Mouse (Mus musculus): ENCODE results near the gene Exoc2.

Exoc2 gene

GRCm38 (mm10) chr13:30894015-30894634 lies 79.8 kb downstream of the Exoc2 start:
- DNase-seq (ENCODE audit: low read depth): no peak

- no peak for DNase-seq (ENCODE audit: low read depth)
Measured at GRCm38 (mm10) chr13:30892315-30892714, 81.6 kb downstream of the Exoc2 start.

DNA sequence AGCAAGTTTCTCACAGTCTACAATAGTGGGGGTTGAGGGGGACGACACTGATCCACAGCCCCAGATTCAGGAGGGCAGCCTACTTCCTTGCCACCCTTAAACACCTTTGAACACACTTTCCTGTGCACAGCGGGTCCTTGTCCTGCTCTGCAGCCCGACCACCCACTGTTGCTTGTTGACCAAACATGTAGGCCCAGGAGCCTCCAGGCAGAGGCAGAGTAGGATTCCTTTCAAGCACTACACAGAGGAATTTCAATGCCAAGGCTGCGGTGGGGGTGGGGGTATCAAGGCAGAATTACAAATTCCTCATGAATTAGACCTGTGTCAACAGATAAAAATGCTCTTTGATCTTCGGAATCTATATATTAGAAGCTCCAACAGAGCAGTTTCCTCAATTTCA lies 82.7 kb downstream of the Exoc2 start:
- DNase-seq (ENCODE audit: low read depth): no peak

DNA sequence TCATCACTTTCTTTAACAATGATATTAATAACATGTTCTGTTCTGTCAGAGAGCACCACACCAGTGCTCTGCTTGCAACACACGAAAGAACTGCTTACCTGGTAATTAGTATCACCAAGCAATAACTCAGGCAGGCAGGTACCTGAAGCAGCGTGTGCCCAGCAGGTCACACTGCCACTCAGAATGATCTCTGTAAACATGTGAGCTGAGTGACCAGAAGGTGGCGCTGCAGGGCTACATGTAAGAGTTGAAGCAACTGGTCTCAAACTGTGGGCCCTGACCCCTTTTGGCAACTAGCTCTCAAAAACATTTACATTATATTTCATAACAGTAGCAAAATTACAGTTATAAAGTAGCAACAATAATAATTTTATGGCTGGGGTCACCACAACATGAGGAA lies 85.4 kb downstream of the Exoc2 start:
- peak; percentile 81 for DNase-seq (ENCODE audit: low read depth)

- no peak for DNase-seq (ENCODE audit: low read depth)
Measured at GRCm38 (mm10) chr13:30880310-30880709, 93.6 kb downstream of the Exoc2 start.

DNA sequence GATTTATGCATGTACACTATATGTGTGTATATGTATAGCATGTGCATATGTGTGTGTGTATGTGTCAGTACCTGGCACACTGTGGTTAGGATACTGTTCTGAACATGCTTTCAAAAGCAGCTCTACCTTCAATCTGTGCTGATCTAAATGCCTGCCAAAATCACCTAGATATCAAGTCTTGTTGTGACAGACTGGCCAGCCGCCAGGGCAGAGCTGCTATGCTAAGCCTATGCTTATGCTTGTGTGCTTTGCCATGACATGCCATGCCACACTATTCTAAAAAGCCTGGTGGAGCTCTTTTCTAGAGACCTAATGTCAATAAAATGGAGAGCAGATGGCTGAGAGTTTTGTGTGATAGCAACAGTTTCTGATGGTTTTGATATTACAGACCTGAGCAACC lies 94.0 kb downstream of the Exoc2 start:
- no peak for DNase-seq (ENCODE audit: low read depth)

GRCm38 (mm10) chr13:30875825-30876224 lies 98.1 kb downstream of the Exoc2 start:
- DNase-seq (ENCODE audit: low read depth): no peak

GRCm38 (mm10) chr13:30873472-30873871 lies 100.4 kb downstream of the Exoc2 start:
- DNase-seq (ENCODE audit: low read depth): no peak

- no peak for DNase-seq (ENCODE audit: low read depth)
Measured at GRCm38 (mm10) chr13:30865486-30865885, 108.4 kb downstream of the Exoc2 start.

- no peak for DNase-seq (ENCODE audit: low read depth)
Measured at GRCm38 (mm10) chr13:30864042-30864441, 109.9 kb downstream of the Exoc2 start.

- no peak for DNase-seq (ENCODE audit: low read depth)
Measured at GRCm38 (mm10) chr13:30858421-30858820, 115.5 kb downstream of the Exoc2 start.

- no peak for DNase-seq (ENCODE audit: low read depth)
Measured at GRCm38 (mm10) chr13:30850736-30851135, 123.2 kb downstream of the Exoc2 start.

- DNase-seq (ENCODE audit: low read depth): no peak
Measured at GRCm38 (mm10) chr13:30848001-30848400, 125.9 kb downstream of the Exoc2 start.

DNA sequence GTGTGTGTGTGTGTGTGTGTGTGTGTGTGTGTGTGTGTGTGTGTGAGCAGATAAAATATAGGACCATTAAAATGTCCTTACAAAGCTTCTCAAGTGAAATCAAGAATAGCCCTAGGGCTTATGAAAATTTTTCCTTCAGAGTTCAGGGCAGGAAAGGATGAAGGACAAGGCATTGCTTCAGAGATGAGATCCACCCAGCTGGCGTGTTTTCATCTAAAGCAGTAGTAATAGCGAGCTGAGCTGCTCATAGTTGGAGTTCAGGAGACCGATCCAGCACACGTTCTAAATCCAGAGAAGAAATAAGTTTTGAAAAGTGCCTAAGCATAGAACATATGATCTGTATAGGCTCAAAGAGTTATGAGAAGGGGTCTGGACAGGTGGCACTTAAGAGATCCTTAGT lies 127.4 kb downstream of the Exoc2 start:
- no peak for DNase-seq (ENCODE audit: low read depth)

DNA sequence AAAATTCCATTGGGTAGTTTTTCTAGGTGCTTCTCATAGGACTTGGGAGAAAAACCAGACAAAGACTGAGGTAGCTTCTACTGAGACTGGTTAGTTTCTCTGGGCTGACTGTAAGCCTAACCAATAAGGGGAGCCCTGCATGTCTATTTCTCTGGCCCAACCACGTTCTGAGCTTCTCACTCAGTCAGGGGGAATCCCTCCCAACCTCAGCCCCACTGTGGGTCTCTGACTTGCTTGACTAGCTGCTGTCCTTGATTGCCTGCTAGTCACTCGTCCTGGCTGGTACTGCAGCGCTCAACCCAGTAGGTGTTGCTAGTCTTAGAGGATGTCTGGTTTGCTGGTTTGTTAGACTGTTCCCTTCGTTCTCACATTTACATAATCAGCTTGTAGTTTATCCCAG lies 130.8 kb downstream of the Exoc2 start:
- no peak for DNase-seq (ENCODE audit: low read depth)

GRCm38 (mm10) chr13:30841843-30842242 lies 132.1 kb downstream of the Exoc2 start:
- DNase-seq (ENCODE audit: low read depth): no peak

DNA sequence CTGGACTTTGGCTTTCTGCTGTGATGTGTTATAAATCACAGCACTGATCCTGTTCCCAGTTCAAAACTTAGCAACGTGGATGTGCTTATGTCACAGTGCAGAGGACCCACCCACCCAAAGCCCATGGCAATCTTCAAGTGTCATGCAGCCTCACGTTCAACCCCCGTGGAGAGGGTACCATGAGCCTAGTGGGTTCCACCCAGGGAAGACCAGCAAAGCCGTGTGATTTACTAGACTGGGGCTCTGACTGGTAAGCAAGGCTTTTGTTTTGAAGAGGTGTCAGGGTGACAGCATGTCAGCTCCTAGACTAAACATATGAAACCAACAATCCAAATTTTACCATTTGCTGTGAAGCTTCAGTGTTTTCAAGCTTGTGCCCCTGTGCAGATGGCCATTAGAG lies 132.6 kb downstream of the Exoc2 start:
- DNase-seq (ENCODE audit: low read depth): no peak

DNA sequence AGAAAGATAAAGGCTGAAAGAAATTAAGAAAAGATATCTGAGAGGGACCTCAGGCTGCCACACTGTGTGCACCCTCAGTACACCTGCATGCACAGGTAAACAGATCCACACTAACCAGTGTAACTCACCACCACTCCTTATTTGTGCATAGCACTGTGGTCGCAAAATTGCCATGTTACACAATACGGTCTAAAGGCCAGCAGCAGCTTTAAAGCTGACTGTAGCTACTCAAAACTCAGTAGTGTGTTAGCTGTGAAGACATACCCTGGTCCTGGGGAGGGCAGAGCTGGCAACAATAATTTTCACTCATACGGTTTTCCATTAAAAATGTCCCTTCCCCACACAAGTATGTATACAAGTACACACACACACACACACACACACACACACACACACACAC lies 133.2 kb downstream of the Exoc2 start:
- no peak for DNase-seq (ENCODE audit: low read depth)

DNA sequence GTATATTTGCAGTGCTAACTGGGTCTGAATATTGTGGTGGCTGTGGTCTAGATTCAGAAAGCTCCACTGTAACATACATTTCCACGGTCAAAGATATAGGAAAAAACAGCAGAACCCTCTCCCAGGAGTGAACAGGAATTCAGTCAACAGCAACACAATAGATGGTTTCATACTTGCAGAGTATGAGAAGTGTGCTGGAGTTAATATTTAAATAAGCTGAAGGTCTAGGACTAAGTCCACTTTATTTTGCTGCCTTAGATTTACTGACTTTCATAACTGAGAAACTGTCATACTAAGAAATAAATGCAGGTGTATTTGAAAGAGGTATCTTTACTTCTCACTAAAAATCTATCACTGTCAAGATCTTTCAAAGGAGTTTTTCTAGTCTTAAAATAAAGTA lies 137.6 kb downstream of the Exoc2 start:
- DNase-seq (ENCODE audit: low read depth): no peak

DNA sequence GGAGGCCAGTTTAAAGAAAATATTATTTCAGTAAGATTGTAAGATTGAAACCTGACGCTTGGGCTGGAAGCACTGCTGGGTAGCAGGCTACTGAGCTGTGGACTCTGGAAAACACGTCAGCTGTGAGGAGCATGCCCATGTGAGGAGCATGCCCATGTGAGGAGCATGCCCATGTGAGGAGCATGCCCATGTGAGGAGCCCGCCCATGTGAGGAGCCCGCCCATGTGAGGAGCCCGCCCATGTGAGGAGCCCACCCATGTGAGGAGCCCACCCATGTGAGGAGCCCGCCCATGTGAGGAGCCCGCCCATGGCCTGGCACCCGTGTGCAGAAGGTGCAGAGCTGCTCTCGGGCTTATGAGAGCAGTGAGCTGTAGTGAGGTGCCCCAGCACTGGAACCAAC lies 139.0 kb downstream of the Exoc2 start:
- no peak for DNase-seq (ENCODE audit: low read depth)

DNA sequence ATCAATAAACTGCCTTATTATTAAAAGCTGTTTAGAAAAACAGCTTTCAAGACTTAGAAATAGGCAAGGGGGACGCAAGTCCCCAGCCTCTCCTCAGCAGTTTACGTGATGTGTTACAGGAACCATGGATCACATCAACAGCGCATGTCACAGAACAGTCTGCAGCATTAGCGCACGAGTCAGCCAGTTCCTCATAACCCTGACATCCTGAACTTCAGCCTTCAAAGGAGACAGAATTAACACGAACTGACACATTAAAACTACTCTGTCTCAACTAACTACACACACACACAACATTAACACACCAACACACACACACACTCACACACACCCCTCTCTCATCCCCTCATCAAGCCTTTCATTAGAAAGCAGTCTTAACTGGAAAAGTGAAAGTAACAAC lies 139.5 kb downstream of the Exoc2 start:
- DNase-seq (ENCODE audit: low read depth): peak; percentile 63

DNA sequence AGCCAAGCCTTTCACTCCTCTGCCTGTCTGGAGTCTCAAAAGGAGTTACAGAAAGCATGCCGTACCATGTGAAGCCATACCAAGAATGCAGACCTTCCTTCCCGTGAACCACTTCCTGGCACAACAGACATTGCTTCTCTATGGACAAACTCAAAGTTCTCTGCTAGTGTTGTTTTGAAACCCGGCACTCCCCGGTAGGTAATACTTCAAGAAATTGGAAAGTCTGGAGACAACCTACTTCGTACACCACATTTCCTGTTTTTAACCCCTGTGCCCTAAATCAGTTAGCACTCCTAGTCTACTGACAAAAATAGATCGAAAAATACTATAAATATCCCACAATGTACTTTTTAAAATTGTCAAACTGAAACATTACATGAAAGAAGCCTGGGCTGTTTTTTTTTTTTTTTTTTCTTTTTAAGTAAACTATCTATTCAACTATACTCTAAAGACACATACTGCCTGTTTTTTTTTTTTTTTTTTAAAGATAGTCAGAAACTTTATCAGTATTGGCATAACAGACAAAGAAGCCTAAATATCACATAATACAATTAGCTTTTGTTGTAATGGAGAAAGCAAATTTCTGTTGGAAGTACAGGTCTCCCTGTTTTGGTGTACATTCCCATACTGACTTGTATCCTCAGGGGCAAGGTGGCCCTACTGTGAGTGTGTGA lies 140.3 kb downstream of the Exoc2 start:
- peak; percentile 71 for DNase-seq (ENCODE audit: low read depth)

DNA sequence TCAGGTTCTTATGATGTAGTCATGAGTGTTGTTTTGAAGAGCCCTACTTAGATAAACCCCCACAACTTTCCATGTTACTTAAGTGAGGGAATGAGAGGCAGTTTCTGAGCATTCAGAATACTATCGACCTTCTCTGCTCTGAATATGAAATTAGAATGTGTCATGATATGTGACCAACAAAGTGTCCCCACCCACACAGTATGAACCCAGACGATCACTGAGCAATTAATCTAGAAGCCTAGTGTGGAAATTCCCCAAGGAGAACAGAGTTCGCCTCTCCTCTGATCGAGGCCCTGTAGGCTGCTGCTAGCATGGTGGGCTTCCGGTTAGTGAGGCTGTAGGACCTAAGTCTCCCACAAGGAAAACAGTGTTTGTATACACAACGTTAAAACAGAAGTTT lies 142.5 kb downstream of the Exoc2 start:
- DNase-seq (ENCODE audit: low read depth): no peak

GRCm38 (mm10) chr13:30826511-30826910 lies 147.4 kb downstream of the Exoc2 start:
- DNase-seq (ENCODE audit: low read depth): no peak

Data from 416B (cell line).